Mouse (Mus musculus) stomach, embryonic 14.5 days (tissue): Measurements from ENCODE around the gene Sh2b2. TPM values are rescaled to one million over a fixed set of nuclear protein-coding genes. Genes with fewer than 3 reads are reported as not detected.

Experiments
- ATAC-seq: fragments of 200-750 bp; cut with Nextera tagmentation; 2 replicates; pipeline ENCODE4 v1.8.0; 2017; ENCODE audit warnings: low read depth, moderate TSS enrichment; ENCODE audit not compliant: insufficient number of reproducible peaks, insufficient read depth, low FRiP score
- H3K27ac ChIP-seq: fragments of 300-500 bp; sonication (generic); 2 replicates; pipeline ENCODE4 v1.5.1; 2014; ENCODE audit warnings: mild to moderate bottlenecking, low read length, moderate library complexity, mixed read lengths
- H3K27me3 ChIP-seq: fragments of 300-500 bp; sonication (generic); 2 replicates; pipeline ENCODE4 v1.6.1; 2014; ENCODE audit warnings: low read length, control low read depth, mixed read lengths; ENCODE audit not compliant: control insufficient read depth, insufficient read depth
- H3K36me3 ChIP-seq: fragments of 300-500 bp; sonication (generic); 2 replicates; pipeline ENCODE4 v1.6.1; 2014; ENCODE audit warnings: mild to moderate bottlenecking, control low read depth, low read length, moderate library complexity, mixed read lengths; ENCODE audit not compliant: control insufficient read depth, insufficient read depth
- H3K4me1 ChIP-seq: fragments of 300-500 bp; sonication (generic); 2 replicates; pipeline ENCODE4 v1.6.1; 2014; ENCODE audit warnings: low read length, control low read depth, mixed read lengths; ENCODE audit not compliant: control insufficient read depth, insufficient read depth
- H3K4me2 ChIP-seq: fragments of 300-500 bp; sonication (generic); replicated peaks from 2 replicates; pipeline ENCODE4 v1.6.1; 2014; ENCODE audit warnings: low read depth, low read length, control low read depth
- H3K4me3 ChIP-seq: fragments of 300-500 bp; sonication (generic); 2 replicates; pipeline ENCODE4 v1.5.1; 2014; ENCODE audit warnings: low read depth, low read length, control low read depth
- H3K9ac ChIP-seq: fragments of 300-500 bp; sonication (generic); replicated peaks from 2 replicates; pipeline ENCODE4 v1.6.1; 2014; ENCODE audit warnings: low read depth, mild to moderate bottlenecking, control low read depth, low read length, moderate library complexity, mixed read lengths
- H3K9me3 ChIP-seq: fragments of 300-500 bp; sonication (generic); 2 replicates; pipeline ENCODE4 v1.6.1; 2016; ENCODE audit warnings: low read depth, low read length, control low read depth; ENCODE audit not compliant: control insufficient read depth
- WGBS: fragments of 180-500 bp; shearing (Covaris S2); extraction: QIAGEN DNeasy Blood & Tissue Kit; methylation state at CpG from one replicate; pipeline ENCODE4 v1.1.7; 2014; 5-methylcytosine and 5-hydroxymethylcytosine counted together
- polyA plus RNA-seq: library from polyadenylated mRNA; unstranded; fragments of >200 nt; fragmentation: Nextera tagmentation; extraction: Ambion mirVana; gene quantifications from 2 replicates; pipeline ENCODE4 v1.2.1, GENCODE M21; 2014

Sh2b2 gene
- polyA plus RNA-seq, 1 experiment from 2014 or later, result 3.3 TPM

- no peaks in the 10 kb centered on the region for H3K36me3 ChIP-seq
- H3K4me2 ChIP-seq, result no peak overlapping the region
- no peak overlapping the region for H3K9ac ChIP-seq
- ATAC-seq, result no peak
- H3K27me3 ChIP-seq, result no peaks in the 10 kb centered on the region
- H3K4me3 ChIP-seq, result no peak overlapping the region
- H3K9me3 ChIP-seq, result no peaks in the 10 kb centered on the region
- WGBS, result 46% methylated on average over 4 of the region's 4 CpGs
- H3K4me1 ChIP-seq, result no peaks in the 10 kb centered on the region
- no peak overlapping the region for H3K27ac ChIP-seq
Observed at GRCm38 (mm10) chr5:136230348-136231035, 15.9 kb downstream of the Sh2b2 start.

GRCm38 (mm10) chr5:136226246-136226876 is 20.0 kb downstream of the Sh2b2 start:
- 66% methylated on average over 7 of the region's 7 CpGs for WGBS
- no peaks in the 10 kb centered on the region for H3K4me1 ChIP-seq
- H3K36me3 ChIP-seq, result peaks cover 2% of the 10 kb centered on the region; the same call in 1 of the 2 replicates
- H3K9me3 ChIP-seq, result no peaks in the 10 kb centered on the region
- H3K4me3 ChIP-seq, result no peak overlapping the region
- H3K4me2 ChIP-seq, result no peak overlapping the region
- no peaks in the 10 kb centered on the region for H3K27me3 ChIP-seq
- no peak overlapping the region for H3K9ac ChIP-seq
- H3K27ac ChIP-seq, result no peak overlapping the region
- ATAC-seq, result no peak

GRCm38 (mm10) chr5:136218585-136218984 is 27.8 kb downstream of the Sh2b2 start:
- Histone ChIP-seq H3K27me3 (no peaks in the 10 kb centered on the region), H3K4me3 (no peak overlapping the region), H3K36me3 (no peaks in the 10 kb centered on the region), H3K9me3 (no peaks in the 10 kb centered on the region), H3K4me2 (no peak overlapping the region), H3K4me1 (no peaks in the 10 kb centered on the region), H3K27ac (no peak overlapping the region), H3K9ac (no peak overlapping the region)
- ATAC-seq, result no peak
- 78% methylated on average over 12 of the region's 12 CpGs for WGBS

- Histone ChIP-seq H3K4me2 (no peak overlapping the region), H3K9ac (no peak overlapping the region), H3K27me3 (no peaks in the 10 kb centered on the region), H3K36me3 (no peaks in the 10 kb centered on the region), H3K4me3 (no peak overlapping the region), H3K4me1 (no peaks in the 10 kb centered on the region), H3K9me3 (no peaks in the 10 kb centered on the region), H3K27ac (no peak overlapping the region)
- WGBS, result 66% methylated on average over 4 of the region's 4 CpGs
- no peak for ATAC-seq
Observed at GRCm38 (mm10) chr5:136217932-136218381, 28.4 kb downstream of the Sh2b2 start.

GRCm38 (mm10) chr5:136217004-136217665 is 29.2 kb downstream of the Sh2b2 start:
- Histone ChIP-seq H3K4me3 (no peak overlapping the region), H3K27me3 (no peaks in the 10 kb centered on the region), H3K4me2 (no peak overlapping the region), H3K27ac (no peak overlapping the region), H3K4me1 (no peaks in the 10 kb centered on the region), H3K9ac (no peak overlapping the region), H3K9me3 (no peaks in the 10 kb centered on the region), H3K36me3 (no peaks in the 10 kb centered on the region)
- WGBS, result 77% methylated on average over 18 of the region's 18 CpGs
- ATAC-seq, result no peak

GRCm38 (mm10) chr5:136215958-136216357 is 30.4 kb downstream of the Sh2b2 start:
- no peaks in the 10 kb centered on the region for H3K9me3 ChIP-seq
- H3K4me1 ChIP-seq, result no peaks in the 10 kb centered on the region
- no peak overlapping the region for H3K27ac ChIP-seq
- 80% methylated on average over 5 of the region's 5 CpGs for WGBS
- H3K36me3 ChIP-seq, result no peaks in the 10 kb centered on the region
- no peaks in the 10 kb centered on the region for H3K27me3 ChIP-seq
- ATAC-seq, result no peak
- no peak overlapping the region for H3K4me3 ChIP-seq
- no peak overlapping the region for H3K4me2 ChIP-seq
- H3K9ac ChIP-seq, result no peak overlapping the region

GRCm38 (mm10) chr5:136215211-136215610 is 31.1 kb downstream of the Sh2b2 start:
- WGBS, result 91% methylated on average over 3 of the region's 3 CpGs
- H3K4me2 ChIP-seq, result no peak overlapping the region
- H3K27ac ChIP-seq, result no peak overlapping the region
- H3K9me3 ChIP-seq, result no peaks in the 10 kb centered on the region
- H3K4me3 ChIP-seq, result no peak overlapping the region
- no peaks in the 10 kb centered on the region for H3K36me3 ChIP-seq
- H3K27me3 ChIP-seq, result no peaks in the 10 kb centered on the region
- no peak for ATAC-seq
- H3K4me1 ChIP-seq, result no peaks in the 10 kb centered on the region
- H3K9ac ChIP-seq, result no peak overlapping the region

- no peak overlapping the region for H3K4me3 ChIP-seq
- H3K4me2 ChIP-seq, result no peak overlapping the region
- ATAC-seq, result no peak
- no peaks in the 10 kb centered on the region for H3K9me3 ChIP-seq
- no peak overlapping the region for H3K9ac ChIP-seq
- no peaks in the 10 kb centered on the region for H3K4me1 ChIP-seq
- H3K36me3 ChIP-seq, result no peaks in the 10 kb centered on the region
- WGBS, result 89% methylated on average over 5 of the region's 5 CpGs
- no peak overlapping the region for H3K27ac ChIP-seq
- no peaks in the 10 kb centered on the region for H3K27me3 ChIP-seq
Observed at GRCm38 (mm10) chr5:136213716-136214115, 32.6 kb downstream of the Sh2b2 start.
